Mouse (Mus musculus): Measurements from ENCODE around the gene Tnpo2. TPM values are rescaled to one million over a fixed set of nuclear protein-coding genes. Genes with fewer than 3 reads are reported as not detected.

Gene Tnpo2
- polyA plus RNA-seq, 1 experiment from 2014 or later, result 16.3 TPM

DNA sequence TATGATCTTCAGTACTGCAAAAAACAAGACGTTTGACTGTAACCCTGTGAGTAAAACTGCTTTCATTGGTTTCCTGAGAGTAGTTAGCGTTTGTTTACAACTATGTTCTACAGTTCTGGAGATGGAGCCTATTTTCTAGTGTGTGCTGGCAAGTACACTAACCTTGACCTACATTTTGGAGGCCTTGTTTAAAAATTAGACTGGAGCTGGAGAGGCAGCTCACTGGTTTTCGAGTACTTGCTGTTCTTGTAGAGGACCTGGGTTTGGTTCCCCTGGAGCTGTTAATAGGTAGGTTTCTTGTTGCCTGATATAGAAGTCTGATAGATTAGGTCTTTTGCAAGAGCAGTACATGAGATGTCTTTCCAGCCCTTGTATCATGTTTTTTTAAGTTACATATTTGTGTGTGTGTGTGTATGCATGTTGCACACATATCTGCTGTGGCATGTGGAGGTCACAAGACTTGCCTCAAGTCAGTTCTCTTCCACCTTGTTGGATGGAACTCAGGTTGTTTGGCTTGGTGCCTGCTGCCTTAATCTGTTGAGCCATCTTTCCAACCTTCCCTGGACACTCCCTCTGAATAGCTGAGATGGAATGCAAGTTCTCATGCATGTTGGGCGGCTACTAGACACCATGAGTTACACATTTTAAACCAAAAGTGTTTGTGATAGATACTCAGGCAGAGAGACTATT lies 3.9 kb upstream of the Tnpo2 start:
- ATAC-seq (ENCODE audit: insufficient number of reproducible peaks, low FRiP score, low TSS enrichment, low read depth) (no peak), DNase-seq (ENCODE audit: low spot score) (no peak)
- no peaks in the 10 kb centered on the region for H3K9me3 ChIP-seq (ENCODE audit: control insufficient read depth, low read length)
- no peak overlapping the region for H3K4me2 ChIP-seq (ENCODE audit: low read depth, severe bottlenecking)
- H3K27ac ChIP-seq (replicated peaks; ENCODE audit: low read depth, low read length), result no peak overlapping the region
- H3K36me3 ChIP-seq (ENCODE audit: control insufficient read depth, insufficient read depth, low read length), result peaks cover 19% of the 10 kb centered on the region
- no peak overlapping the region for H3K4me3 ChIP-seq (ENCODE audit: low read depth, low read length)
- H3K9ac ChIP-seq (ENCODE audit: low read length), result no peak overlapping the region
- peaks cover 14% of the 10 kb centered on the region; the same call in 1 of the 2 replicates for H3K4me1 ChIP-seq (ENCODE audit: control insufficient read depth, insufficient read depth, low read length)
- 85% methylated on average over 4 of the region's 4 CpGs for WGBS
- H3K27me3 ChIP-seq (ENCODE audit: control insufficient read depth, insufficient read depth, low read length), result no peaks in the 10 kb centered on the region

DNA sequence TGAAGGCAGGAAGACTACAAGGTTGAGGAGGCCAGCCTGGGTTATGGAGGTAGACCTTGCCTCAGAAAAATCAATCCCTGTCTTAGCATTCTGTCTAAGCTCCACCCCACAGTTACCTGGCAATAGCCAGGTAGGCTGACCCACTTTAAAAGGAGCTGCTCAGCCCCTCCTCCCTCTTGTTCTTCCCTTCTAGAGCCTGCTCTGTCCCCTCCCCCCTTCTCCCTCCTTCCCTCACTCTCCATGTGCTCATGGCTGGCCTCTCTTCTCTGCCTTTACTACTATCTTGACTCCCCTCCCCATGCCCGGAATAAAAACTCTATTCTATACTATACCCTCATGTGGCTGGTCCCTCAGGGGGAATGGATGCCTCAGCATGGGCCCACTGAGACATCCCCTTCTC lies 2.8 kb upstream of the Tnpo2 start:
- no peak overlapping the region for H3K4me2 ChIP-seq (ENCODE audit: low read depth, severe bottlenecking)

DNA sequence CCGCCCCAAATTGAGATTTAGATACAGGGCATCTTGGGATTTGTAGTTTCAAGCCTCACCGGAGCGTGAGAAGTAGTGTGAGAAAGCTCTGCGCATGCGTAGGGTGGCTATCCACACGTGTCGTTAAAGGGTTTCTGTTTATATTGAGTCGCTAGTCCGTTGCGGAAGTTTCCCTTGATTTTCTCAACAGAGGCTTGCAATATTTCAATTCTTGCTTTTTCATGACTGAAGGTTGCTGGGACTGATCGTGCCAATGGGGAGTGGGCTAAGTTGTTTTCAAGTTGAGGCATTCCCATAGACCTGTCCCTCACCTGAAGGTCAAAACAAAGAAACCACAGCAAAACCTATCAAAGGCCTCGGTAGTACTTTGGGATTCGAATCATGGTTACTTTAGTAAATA lies 2.0 kb upstream of the Tnpo2 start:
- no peaks in the 10 kb centered on the region for H3K27me3 ChIP-seq (ENCODE audit: control insufficient read depth, insufficient read depth, low read length)
- peaks cover 9% of the 10 kb centered on the region; the same call in 1 of the 2 replicates for H3K4me1 ChIP-seq (ENCODE audit: control insufficient read depth, insufficient read depth, low read length)
- ATAC-seq (ENCODE audit: insufficient number of reproducible peaks, low FRiP score, low TSS enrichment, low read depth), result no peak
- H3K36me3 ChIP-seq (ENCODE audit: control insufficient read depth, insufficient read depth, low read length), result peaks cover 15% of the 10 kb centered on the region; the same call in 1 of the 2 replicates
- no peak overlapping the region for H3K27ac ChIP-seq (replicated peaks; ENCODE audit: low read depth, low read length)
- peak overlapping the region; percentile 65 for H3K4me2 ChIP-seq (ENCODE audit: low read depth, severe bottlenecking)
- WGBS, result 5% methylated on average over 13 of the region's 13 CpGs
- DNase-seq (ENCODE audit: low spot score), result peak; percentile 86
- H3K9me3 ChIP-seq (ENCODE audit: control insufficient read depth, low read length), result no peaks in the 10 kb centered on the region
- H3K9ac ChIP-seq (ENCODE audit: low read length), result peak overlapping the region; percentile 40; the same call in 1 of the 2 replicates
- H3K4me3 ChIP-seq (ENCODE audit: low read depth, low read length), result peak overlapping the region; percentile 63

More for the DNA sequence above, 2.8 kb upstream of the Tnpo2 start:
- H3K27ac ChIP-seq (replicated peaks; ENCODE audit: low read depth, low read length), result no peak overlapping the region
- peaks cover 19% of the 10 kb centered on the region for H3K36me3 ChIP-seq (ENCODE audit: control insufficient read depth, insufficient read depth, low read length)
- no peak overlapping the region for H3K4me3 ChIP-seq (ENCODE audit: low read depth, low read length)
- H3K27me3 ChIP-seq (ENCODE audit: control insufficient read depth, insufficient read depth, low read length), result no peaks in the 10 kb centered on the region
- ATAC-seq (ENCODE audit: insufficient number of reproducible peaks, low FRiP score, low TSS enrichment, low read depth), result no peak
- no peak overlapping the region for H3K9ac ChIP-seq (ENCODE audit: low read length)
- DNase-seq (ENCODE audit: low spot score), result no peak
- no peaks in the 10 kb centered on the region for H3K9me3 ChIP-seq (ENCODE audit: control insufficient read depth, low read length)
- H3K4me1 ChIP-seq (ENCODE audit: control insufficient read depth, insufficient read depth, low read length), result peaks cover 8% of the 10 kb centered on the region; the same call in 1 of the 2 replicates
- WGBS, result 62% methylated on average over 1 of the region's 1 CpGs

DNA sequence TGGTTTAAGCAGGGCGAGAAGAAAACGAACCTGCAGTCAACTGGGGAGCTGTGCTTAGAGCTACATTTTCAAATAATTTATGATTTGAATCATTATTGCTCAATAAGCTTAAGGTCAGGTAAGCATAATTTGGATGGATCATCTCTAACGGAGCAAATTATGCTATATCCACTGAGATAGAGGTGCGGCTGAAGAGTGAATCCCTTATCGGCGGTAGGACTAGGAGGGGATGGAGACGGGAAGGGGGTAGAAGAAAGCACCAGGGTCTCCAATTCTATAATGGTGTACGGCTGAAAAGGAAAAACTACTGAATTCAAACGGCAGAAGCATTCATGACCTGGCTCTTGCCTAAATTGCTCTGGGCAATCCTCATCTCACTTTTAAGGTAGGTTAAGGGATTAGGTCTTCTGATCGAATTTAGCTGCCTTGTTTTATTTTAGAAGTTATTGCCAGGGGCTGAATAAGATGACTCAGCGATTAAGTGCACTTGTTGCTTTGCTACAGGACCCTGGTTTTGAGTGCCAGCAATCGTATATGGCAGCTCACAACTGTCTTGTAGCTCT lies 1.5 kb upstream of the Tnpo2 start:
- 8% methylated on average over 12 of the region's 12 CpGs for WGBS

DNA sequence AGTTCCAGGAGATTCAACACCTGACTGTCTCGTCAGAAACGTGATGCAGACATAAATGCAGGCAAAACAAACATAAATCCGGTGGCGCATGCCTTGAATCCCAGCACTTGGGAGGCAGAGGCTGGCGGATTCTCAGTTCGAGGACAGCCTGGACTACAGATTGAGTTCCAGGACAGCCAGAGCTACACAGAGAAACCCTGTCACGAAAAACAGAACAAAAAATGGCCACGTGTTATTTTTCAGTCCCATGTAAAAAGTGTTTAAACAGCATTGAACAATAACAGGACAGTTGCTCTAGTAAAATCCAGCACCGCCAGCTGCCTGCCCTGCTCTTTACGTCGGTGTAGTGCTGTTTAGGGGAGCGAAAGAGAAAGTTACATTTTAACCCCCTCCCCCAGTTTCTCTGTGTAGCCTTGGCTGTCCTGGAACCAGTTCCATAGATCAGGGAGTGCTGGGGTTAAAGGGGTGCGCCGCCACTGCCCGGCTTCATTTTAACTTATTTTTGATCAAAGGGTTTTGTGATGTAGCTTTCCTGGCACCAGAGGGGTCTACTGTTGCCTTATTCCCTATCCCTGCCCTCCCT lies 896 bp upstream of the Tnpo2 start:
- H3K9ac ChIP-seq (ENCODE audit: low read length), result peak overlapping the region; percentile 49
- peak overlapping the region; percentile 72 for H3K27ac ChIP-seq (replicated peaks; ENCODE audit: low read depth, low read length)
- peaks cover 9% of the 10 kb centered on the region; the same call in 1 of the 2 replicates for H3K4me1 ChIP-seq (ENCODE audit: control insufficient read depth, insufficient read depth, low read length)
- peak overlapping the region; percentile 63 for H3K4me3 ChIP-seq (ENCODE audit: low read depth, low read length)
- H3K4me2 ChIP-seq (ENCODE audit: low read depth, severe bottlenecking), result peak overlapping the region; percentile 65
- ATAC-seq (ENCODE audit: insufficient number of reproducible peaks, low FRiP score, low TSS enrichment, low read depth), result 0 out of 2 replicates have a peak, but pooled peaks have one; percentile 3
- no peaks in the 10 kb centered on the region for H3K9me3 ChIP-seq (ENCODE audit: control insufficient read depth, low read length)
- peak; percentile 58 for DNase-seq (ENCODE audit: low spot score)
- no peaks in the 10 kb centered on the region for H3K27me3 ChIP-seq (ENCODE audit: control insufficient read depth, insufficient read depth, low read length)
- WGBS, result under 1% methylated on average over 15 of the region's 15 CpGs
- H3K36me3 ChIP-seq (ENCODE audit: control insufficient read depth, insufficient read depth, low read length), result peaks cover 14% of the 10 kb centered on the region

More for the DNA sequence above, 1.5 kb upstream of the Tnpo2 start:
- Histone ChIP-seq H3K36me3 (ENCODE audit: control insufficient read depth, insufficient read depth, low read length) (peaks cover 12% of the 10 kb centered on the region; the same call in 1 of the 2 replicates), H3K4me1 (ENCODE audit: control insufficient read depth, insufficient read depth, low read length) (peaks cover 9% of the 10 kb centered on the region; the same call in 1 of the 2 replicates), H3K4me3 (ENCODE audit: low read depth, low read length) (peak overlapping the region; percentile 63), H3K27ac (replicated peaks; ENCODE audit: low read depth, low read length) (no peak overlapping the region), H3K9me3 (ENCODE audit: control insufficient read depth, low read length) (no peaks in the 10 kb centered on the region), H3K27me3 (ENCODE audit: control insufficient read depth, insufficient read depth, low read length) (no peaks in the 10 kb centered on the region), H3K9ac (ENCODE audit: low read length) (peak overlapping the region; percentile 49), H3K4me2 (ENCODE audit: low read depth, severe bottlenecking) (peak overlapping the region; percentile 65)
- DNase-seq (ENCODE audit: low spot score) (no peak), ATAC-seq (ENCODE audit: insufficient number of reproducible peaks, low FRiP score, low TSS enrichment, low read depth) (no peak)

DNA sequence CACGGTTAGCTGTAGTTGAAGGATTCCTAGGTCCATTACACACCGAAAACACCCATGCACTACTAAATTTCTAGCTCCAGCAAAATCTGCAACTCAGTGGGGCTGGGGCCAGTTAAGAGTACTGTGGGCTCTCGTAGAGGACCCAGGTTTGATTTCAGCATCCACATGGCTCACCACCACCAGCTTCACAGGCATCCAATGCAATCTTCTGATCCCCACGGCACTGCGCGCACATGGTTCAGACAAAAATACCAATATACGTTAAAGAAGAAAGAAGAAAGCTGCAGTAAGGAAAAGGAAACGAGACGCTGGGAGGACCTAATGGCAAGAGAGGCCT lies 366 bp upstream of the Tnpo2 start:
- Histone ChIP-seq H3K9me3 (ENCODE audit: control insufficient read depth, low read length) (no peaks in the 10 kb centered on the region), H3K4me2 (ENCODE audit: low read depth, severe bottlenecking) (peak overlapping the region; percentile 65), H3K36me3 (ENCODE audit: control insufficient read depth, insufficient read depth, low read length) (peaks cover 17% of the 10 kb centered on the region), H3K4me3 (ENCODE audit: low read depth, low read length) (peak overlapping the region; percentile 63), H3K27me3 (ENCODE audit: control insufficient read depth, insufficient read depth, low read length) (no peaks in the 10 kb centered on the region), H3K27ac (replicated peaks; ENCODE audit: low read depth, low read length) (peak overlapping the region; percentile 72), H3K9ac (ENCODE audit: low read length) (peak overlapping the region; percentile 49), H3K4me1 (ENCODE audit: control insufficient read depth, insufficient read depth, low read length) (peaks cover 9% of the 10 kb centered on the region; the same call in 1 of the 2 replicates)
- 0% methylated on average over 9 of the region's 9 CpGs for WGBS
- no peak for DNase-seq (ENCODE audit: low spot score)
- ATAC-seq (ENCODE audit: insufficient number of reproducible peaks, low FRiP score, low TSS enrichment, low read depth), result peak; percentile 37

DNA sequence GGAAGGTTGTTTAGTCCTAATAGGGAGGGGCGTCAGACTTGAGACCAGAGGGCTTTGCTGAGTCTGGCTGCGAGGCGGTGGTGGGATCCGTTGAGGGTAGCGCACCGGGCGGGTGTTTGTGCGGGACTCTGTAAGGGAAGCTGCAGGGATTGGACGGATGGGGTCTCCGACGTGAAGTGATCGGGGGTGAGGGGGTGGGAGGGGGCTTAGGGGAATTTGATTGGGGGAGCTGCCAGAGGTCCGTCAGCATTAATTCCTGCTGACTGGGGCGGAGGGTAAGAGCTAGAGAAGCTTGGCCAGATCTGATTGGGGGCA lies 608 bp downstream of the Tnpo2 start:
- Histone ChIP-seq H3K9me3 (ENCODE audit: control insufficient read depth, low read length) (no peaks in the 10 kb centered on the region), H3K27me3 (ENCODE audit: control insufficient read depth, insufficient read depth, low read length) (no peaks in the 10 kb centered on the region), H3K9ac (ENCODE audit: low read length) (peak overlapping the region; percentile 91), H3K4me3 (ENCODE audit: low read depth, low read length) (peak overlapping the region; percentile 63), H3K27ac (replicated peaks; ENCODE audit: low read depth, low read length) (peak overlapping the region; percentile 99), H3K36me3 (ENCODE audit: control insufficient read depth, insufficient read depth, low read length) (peaks cover 16% of the 10 kb centered on the region), H3K4me2 (ENCODE audit: low read depth, severe bottlenecking) (peak overlapping the region; percentile 87), H3K4me1 (ENCODE audit: control insufficient read depth, insufficient read depth, low read length) (peaks cover 9% of the 10 kb centered on the region; the same call in 1 of the 2 replicates)
- under 1% methylated on average over 14 of the region's 14 CpGs for WGBS
- ATAC-seq (ENCODE audit: insufficient number of reproducible peaks, low FRiP score, low TSS enrichment, low read depth) (peak; percentile 60), DNase-seq (ENCODE audit: low spot score) (no peak)

DNA sequence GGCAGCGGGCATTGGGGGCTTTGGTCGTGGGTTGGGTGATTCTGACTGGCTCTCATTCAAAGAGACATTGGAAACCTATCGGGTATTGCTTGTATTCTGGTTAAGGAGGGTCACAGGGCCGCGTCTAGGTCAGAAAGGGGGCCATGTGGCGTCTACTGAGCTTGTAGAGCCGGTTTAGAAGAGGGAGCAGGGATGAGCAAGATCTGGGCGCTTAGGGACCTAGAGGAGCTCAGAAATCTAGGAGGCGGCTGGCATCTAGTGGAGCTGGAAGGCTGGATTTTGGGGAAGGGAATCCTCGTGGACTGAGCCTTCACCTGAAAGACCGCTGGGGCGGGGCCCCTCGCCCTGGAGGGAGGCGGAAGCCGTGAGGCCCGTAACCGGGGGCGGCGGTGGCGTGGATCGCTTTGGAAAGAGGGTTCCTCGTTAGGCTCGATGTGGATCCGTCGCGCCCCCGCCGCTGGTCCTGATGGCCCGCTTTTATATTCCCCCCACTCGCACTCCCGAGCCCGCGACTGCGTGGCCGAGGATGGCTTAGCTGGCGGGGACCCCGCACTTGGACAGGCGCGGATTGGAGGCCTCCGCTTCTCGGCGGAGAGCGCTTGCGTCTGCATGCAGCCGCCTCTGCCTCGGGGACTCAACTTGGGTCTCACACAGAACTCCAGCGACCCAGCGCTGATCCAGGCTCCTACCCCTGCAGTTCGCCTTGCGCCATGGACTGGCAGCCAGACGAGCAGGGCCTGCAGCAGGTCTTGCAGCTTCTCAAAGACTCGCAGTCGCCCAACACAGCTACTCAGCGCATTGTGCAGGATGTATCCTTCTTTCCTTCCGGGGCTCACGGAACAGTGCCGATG lies 1.2 kb downstream of the Tnpo2 start:
- no peaks in the 10 kb centered on the region for H3K27me3 ChIP-seq (ENCODE audit: control insufficient read depth, insufficient read depth, low read length)
- H3K4me2 ChIP-seq (ENCODE audit: low read depth, severe bottlenecking), result peak overlapping the region; percentile 87
- under 1% methylated on average over 56 of the region's 57 CpGs for WGBS
- DNase-seq (ENCODE audit: low spot score), result peak; percentile 67
- peaks cover 9% of the 10 kb centered on the region; the same call in 1 of the 2 replicates for H3K4me1 ChIP-seq (ENCODE audit: control insufficient read depth, insufficient read depth, low read length)
- peak overlapping the region; percentile 63 for H3K4me3 ChIP-seq (ENCODE audit: low read depth, low read length)
- H3K9ac ChIP-seq (ENCODE audit: low read length), result peak overlapping the region; percentile 91
- H3K9me3 ChIP-seq (ENCODE audit: control insufficient read depth, low read length), result no peaks in the 10 kb centered on the region
- ATAC-seq (ENCODE audit: insufficient number of reproducible peaks, low FRiP score, low TSS enrichment, low read depth), result no peak
- peaks cover 18% of the 10 kb centered on the region for H3K36me3 ChIP-seq (ENCODE audit: control insufficient read depth, insufficient read depth, low read length)
- peak overlapping the region; percentile 99 for H3K27ac ChIP-seq (replicated peaks; ENCODE audit: low read depth, low read length)

Measured in limb, embryonic 11.5 days (tissue).